In genomic region chr6:90717711-90718110, GRCm38 (mm10) we compare ENCODE assay signal across 10 mouse cellular contexts.
DNase-seq lines count a peak whose midpoint lies in the region; ATAC-seq and TF ChIP-seq lines count a peak whose summit lies in the region.
"Had no signal": no experiment of that assay in that cellular context is flagged by ENCODE, and none has a peak within 500 bp of the region (broad histone marks: within the 10 kb centered on the region; RNA-seq: fewer than 3 reads in every experiment).

No protein-coding gene starts in this region.

- H3K4me1 ChIP-seq in kidney, embryonic 16.5 days (ENCODE audit: insufficient read depth, low read length): peaks cover 64% of the 10 kb centered on the region
- peaks cover 48% of the 10 kb centered on the region for H3K4me1 ChIP-seq in heart, postnatal 0 days (ENCODE audit: control insufficient read depth, insufficient read depth)
- H3K4me1 ChIP-seq in lung, embryonic 15.5 days: peaks cover 66% of the 10 kb centered on the region
- H3K4me1 ChIP-seq in midbrain, embryonic 16.5 days (ENCODE audit: control insufficient read depth, insufficient read depth, low read length): peaks cover 36% of the 10 kb centered on the region
- H3K4me1 ChIP-seq in hindbrain, embryonic 14.5 days (replicated peaks; ENCODE audit: control insufficient read depth, insufficient read depth, low read length): peaks cover 49% of the 10 kb centered on the region

- H3K4me3 ChIP-seq in kidney, embryonic 16.5 days (ENCODE audit: low read length): no peak overlapping the region
- no peak overlapping the region for H3K4me3 ChIP-seq in heart, postnatal 0 days (ENCODE audit: low read depth, low read length)
- H3K4me3 ChIP-seq in lung, embryonic 15.5 days: no peak overlapping the region
- H3K4me3 ChIP-seq in midbrain, embryonic 16.5 days (ENCODE audit: low read depth, low read length): no peak overlapping the region
- no peak overlapping the region for H3K4me3 ChIP-seq in hindbrain, embryonic 14.5 days (replicated peaks; ENCODE audit: low read length)
- H3K4me3 ChIP-seq: hindbrain, embryonic 12.5 days had no signal

- H3K27me3 ChIP-seq in kidney, embryonic 16.5 days (ENCODE audit: insufficient read depth, low read length): no peaks in the 10 kb centered on the region
- H3K27me3 ChIP-seq in heart, postnatal 0 days (ENCODE audit: control insufficient read depth, insufficient read depth, low read length): no peaks in the 10 kb centered on the region
- no peaks in the 10 kb centered on the region for H3K27me3 ChIP-seq in lung, embryonic 15.5 days
- no peaks in the 10 kb centered on the region for H3K27me3 ChIP-seq in midbrain, embryonic 16.5 days (ENCODE audit: control insufficient read depth, insufficient read depth, low read depth, low read length)
- no peaks in the 10 kb centered on the region for H3K27me3 ChIP-seq in hindbrain, embryonic 14.5 days (ENCODE audit: control insufficient read depth, insufficient read depth, low read length)
- H3K27me3 ChIP-seq: hindbrain, embryonic 12.5 days had no signal

- no peak overlapping the region for H3K27ac ChIP-seq in kidney, embryonic 16.5 days (ENCODE audit: low read length)
- peak overlapping the region; percentile 52 for H3K27ac ChIP-seq in heart, postnatal 0 days (ENCODE audit: low read depth)
- H3K27ac ChIP-seq in lung, embryonic 15.5 days: peak overlapping the region; percentile 42; the same call in 1 of the 2 replicates
- H3K27ac ChIP-seq in midbrain, embryonic 16.5 days (ENCODE audit: low read length): no peak overlapping the region
- H3K27ac ChIP-seq in hindbrain, embryonic 14.5 days: no peak overlapping the region
- H3K27ac ChIP-seq: hindbrain, embryonic 12.5 days had no signal

- no peak for ATAC-seq in kidney, embryonic 16.5 days (ENCODE audit: low FRiP score, low TSS enrichment)
- no peak for ATAC-seq in heart, postnatal 0 days (ENCODE audit: insufficient read depth, low read depth)
- peak; percentile 21; the same call in 1 of the 2 replicates for ATAC-seq in lung, embryonic 15.5 days (ENCODE audit: borderline replicate concordance, extremely low read depth, low FRiP score, low TSS enrichment)
- no peak for ATAC-seq in megakaryocyte, adult 5-6 weeks (ENCODE audit: poor library complexity, severe bottlenecking)
- ATAC-seq in midbrain, embryonic 16.5 days: no peak
- ATAC-seq in hindbrain, embryonic 14.5 days (ENCODE audit: low FRiP score): no peak

- TF ChIP-seq EP300 in heart, postnatal 0 days (IDR thresholded peaks at IDR 0.05; ENCODE audit: low read depth): no peak

- H3K36me3 ChIP-seq in kidney, embryonic 16.5 days (ENCODE audit: insufficient read depth, low read length): no peaks in the 10 kb centered on the region
- H3K36me3 ChIP-seq in heart, postnatal 0 days (replicated peaks; ENCODE audit: control insufficient read depth, insufficient read depth, low read length): no peaks in the 10 kb centered on the region; the same call in 1 of the 2 replicates
- no peaks in the 10 kb centered on the region for H3K36me3 ChIP-seq in lung, embryonic 15.5 days
- H3K36me3 ChIP-seq in midbrain, embryonic 16.5 days (ENCODE audit: control insufficient read depth, insufficient read depth, low read length): no peaks in the 10 kb centered on the region
- no peaks in the 10 kb centered on the region for H3K36me3 ChIP-seq in hindbrain, embryonic 14.5 days (replicated peaks; ENCODE audit: control insufficient read depth, insufficient read depth)
- H3K36me3 ChIP-seq: hindbrain, embryonic 12.5 days had no signal

- 46% methylated on average over 1 of the region's 1 CpGs for WGBS in kidney, embryonic 16.5 days
- WGBS in heart, postnatal 0 days: 4% methylated on average over 1 of the region's 1 CpGs
- 7% methylated on average over 1 of the region's 1 CpGs for WGBS in lung, embryonic 15.5 days
- 76% methylated on average over 1 of the region's 1 CpGs for WGBS in midbrain, embryonic 16.5 days
- 38% methylated on average over 1 of the region's 1 CpGs for WGBS in hindbrain, embryonic 14.5 days

- DNase-seq in kidney, adult 18-20 months: peak; percentile 69
- DNase-seq in brain, embryonic 14.5 days (ENCODE audit: low read depth): peak; percentile 74
- DNase-seq in heart, postnatal 0 days (ENCODE audit: low spot score): peak; percentile 82
- no peak for DNase-seq in hindbrain, embryonic 14.5 days (ENCODE audit: low spot score)
- DNase-seq: thymus, postnatal 4 days had no signal

- no peak overlapping the region for H3K4me2 ChIP-seq in kidney, embryonic 16.5 days (replicated peaks; ENCODE audit: low read depth, low read length)
- no peak overlapping the region for H3K4me2 ChIP-seq in heart, postnatal 0 days (ENCODE audit: low read depth, low read length)
- no peak overlapping the region for H3K4me2 ChIP-seq in lung, embryonic 15.5 days
- no peak overlapping the region for H3K4me2 ChIP-seq in midbrain, embryonic 16.5 days (ENCODE audit: low read length)
- no peak overlapping the region for H3K4me2 ChIP-seq in hindbrain, embryonic 14.5 days (replicated peaks)
- H3K4me2 ChIP-seq: hindbrain, embryonic 12.5 days had no signal

- H3K9me3 ChIP-seq in kidney, embryonic 16.5 days (ENCODE audit: low read length): no peaks in the 10 kb centered on the region
- no peaks in the 10 kb centered on the region for H3K9me3 ChIP-seq in heart, postnatal 0 days (replicated peaks; ENCODE audit: control insufficient read depth, low read length)
- no peaks in the 10 kb centered on the region for H3K9me3 ChIP-seq in lung, embryonic 15.5 days
- H3K9me3 ChIP-seq in midbrain, embryonic 16.5 days (replicated peaks; ENCODE audit: control insufficient read depth, low read length, poor library complexity, severe bottlenecking): no peaks in the 10 kb centered on the region
- H3K9me3 ChIP-seq in hindbrain, embryonic 14.5 days (ENCODE audit: control insufficient read depth, low read length): no peaks in the 10 kb centered on the region
- H3K9me3 ChIP-seq: hindbrain, embryonic 12.5 days had no signal

- no peak for TF ChIP-seq CTCF in brain, embryonic 14.5 days (IDR thresholded peaks at IDR 0.05; ENCODE audit: borderline replicate concordance, extremely low read depth, insufficient read depth, insufficient read length)
- TF ChIP-seq CTCF in heart, postnatal 0 days (IDR thresholded peaks at IDR 0.05; ENCODE audit: low read depth): no peak

- no peak for TF ChIP-seq POLR2A in brain, embryonic 14.5 days (IDR thresholded peaks at IDR 0.05; ENCODE audit: borderline replicate concordance, extremely low read depth, insufficient read depth, insufficient read length, poor library complexity, severe bottlenecking)

- H3K9ac ChIP-seq in kidney, embryonic 16.5 days (replicated peaks; ENCODE audit: low read length): no peak overlapping the region
- H3K9ac ChIP-seq in heart, postnatal 0 days (replicated peaks; ENCODE audit: low read depth, low read length): no peak overlapping the region
- no peak overlapping the region for H3K9ac ChIP-seq in lung, embryonic 15.5 days
- no peak overlapping the region for H3K9ac ChIP-seq in midbrain, embryonic 16.5 days (ENCODE audit: low read depth, low read length)
- H3K9ac ChIP-seq in hindbrain, embryonic 14.5 days: no peak overlapping the region
- H3K9ac ChIP-seq: hindbrain, embryonic 12.5 days had no signal

Comparison
In these comparisons a context has a peak if more than half of its experiments do, and no peak if none do; other contexts are left out.
1. H3K27ac ChIP-seq: peak in heart, postnatal 0 days (single experiment) and lung, embryonic 15.5 days (single experiment); none in kidney, embryonic 16.5 days (single experiment), midbrain, embryonic 16.5 days (single experiment) and hindbrain, embryonic 14.5 days (single experiment).